Mouse (Mus musculus): ENCODE results near the gene Scamp3.
"Not testable (repeated sequence)": the region's sequence is repeated elsewhere in the genome, so short reads cannot be mapped to it uniquely, and the experiment has no call there.

The Scamp3 gene

GRCm38 (mm10) chr3:89177242-89178106 is at the start of gene Scamp3:
Gene Scamp3, plus strand, starts transcription at chr3:89177473.
- in situ Hi-C loops (cut with MboI, MseI), result no loop called here

- in situ Hi-C loops (cut with MboI, MseI), result no loop called here
Measured at GRCm38 (mm10) chr3:89129908-89130307, 47.4 kb upstream of the Scamp3 start.

GRCm38 (mm10) chr3:89131816-89132215 is 45.5 kb upstream of the Scamp3 start:
- in situ Hi-C loops (cut with MboI, MseI), result no loop called here

GRCm38 (mm10) chr3:89132285-89133062 is 44.8 kb upstream of the Scamp3 start:
- in situ Hi-C loops (cut with MboI, MseI), result no loop called here

GRCm38 (mm10) chr3:89133063-89133450 is 44.2 kb upstream of the Scamp3 start:
- in situ Hi-C loops (cut with MboI, MseI), result no loop called here

GRCm38 (mm10) chr3:89133752-89134151 is 43.5 kb upstream of the Scamp3 start:
- in situ Hi-C loops (cut with MboI, MseI), result no loop called here

GRCm38 (mm10) chr3:89135958-89136357 is 41.3 kb upstream of the Scamp3 start, which contains the start of gene Pklr:
Gene Pklr, plus strand, starts transcription at chr3:89136142.
- in situ Hi-C loops (cut with MboI, MseI), result no loop called here

GRCm38 (mm10) chr3:89136365-89136764 is 40.9 kb upstream of the Scamp3 start:
- in situ Hi-C loops (cut with MboI, MseI), result no loop called here

GRCm38 (mm10) chr3:89144821-89145220 is 32.5 kb upstream of the Scamp3 start:
- in situ Hi-C loops (cut with MboI, MseI), result no loop called here

GRCm38 (mm10) chr3:89145566-89145965 is 31.7 kb upstream of the Scamp3 start:
- in situ Hi-C loops (cut with MboI, MseI), result no loop called here

- in situ Hi-C loops (cut with MboI, MseI), result no loop called here
Measured at GRCm38 (mm10) chr3:89147101-89147978, 29.9 kb upstream of the Scamp3 start.

GRCm38 (mm10) chr3:89147979-89148311 is 29.3 kb upstream of the Scamp3 start:
- in situ Hi-C loops (cut with MboI, MseI), result no loop called here

GRCm38 (mm10) chr3:89148567-89148966 is 28.7 kb upstream of the Scamp3 start:
- in situ Hi-C loops (cut with MboI, MseI), result no loop called here

- in situ Hi-C loops (cut with MboI, MseI), result no loop called here
Measured at GRCm38 (mm10) chr3:89152084-89152835, 25.0 kb upstream of the Scamp3 start.

- in situ Hi-C loops (cut with MboI, MseI), result loop anchor here in 1 of 2 experiments (5.0 kb wide), 2 partner anchors 35 to 65 kb away; partner anchors contain the start of gene Rusc1
Measured at GRCm38 (mm10) chr3:89156951-89157350, 20.3 kb upstream of the Scamp3 start.

- in situ Hi-C loops (cut with MboI, MseI), result loop anchor here in 1 of 2 experiments (5.0 kb wide), 2 partner anchors 36 to 66 kb away; partner anchors contain the start of gene Rusc1
Measured at GRCm38 (mm10) chr3:89158651-89159050, 18.6 kb upstream of the Scamp3 start.

- in situ Hi-C loops (cut with MboI, MseI), result loop anchor here in 1 of 2 experiments (5.0 kb wide), 2 partner anchors 37 to 67 kb away; partner anchors contain the start of gene Rusc1
Measured at GRCm38 (mm10) chr3:89159211-89159610, 18.1 kb upstream of the Scamp3 start.

- in situ Hi-C loops (cut with MboI, MseI), result loop anchor here in 1 of 2 experiments (5.0 kb wide), 2 partner anchors 37 to 67 kb away; partner anchors contain the start of gene Rusc1
Measured at GRCm38 (mm10) chr3:89159616-89160344, 17.5 kb upstream of the Scamp3 start, which contains the start of gene Hcn3. Gene Hcn3, minus strand, starts transcription at chr3:89160196.

- in situ Hi-C loops (cut with MboI, MseI), result not testable (repeated sequence)
Measured at GRCm38 (mm10) chr3:89161207-89161606, 16.1 kb upstream of the Scamp3 start.

GRCm38 (mm10) chr3:89161786-89162185 is 15.5 kb upstream of the Scamp3 start:
- in situ Hi-C loops (cut with MboI, MseI), result no loop called here
